Mouse (Mus musculus) thymus, postnatal 0 days (tissue): ENCODE measurements around the gene Cipc. TPM values are rescaled to one million over a fixed set of nuclear protein-coding genes. Genes with fewer than 3 reads are reported as not detected.

Source experiments
- DNase-seq: peaks from one replicate; pipeline ENCODE4 v3.0.0-alpha.2; 2015; ENCODE audit warnings: low spot score
- polyA plus RNA-seq: library from polyadenylated mRNA; unstranded; fragments of >200 nt; fragmentation: Nextera tagmentation; extraction: Ambion mirVana; gene quantifications from 2 replicates; pipeline ENCODE4 v1.2.1, GENCODE M21; 2015

Cipc gene
- 18.8 and 20.1 TPM in 2 replicates for polyA plus RNA-seq

GRCm38 (mm10) chr12:86946862-86947574 is at the start of gene Cipc:
Gene Cipc (plus strand): TSS chr12:86947043.
- DNase-seq: peak; percentile 97

GRCm38 (mm10) chr12:86897769-86898273 is 49.0 kb upstream of the Cipc start:
- DNase-seq: no peak

- no peak for DNase-seq
These were observed 48.4 kb upstream of the Cipc start for GRCm38 (mm10) chr12:86898448-86898847.

GRCm38 (mm10) chr12:86899461-86900179 is 47.2 kb upstream of the Cipc start:
- DNase-seq: no peak

GRCm38 (mm10) chr12:86903828-86904806 is 42.7 kb upstream of the Cipc start:
- DNase-seq: no peak

- DNase-seq: peak; percentile 67
These were observed 41.6 kb upstream of the Cipc start for GRCm38 (mm10) chr12:86905203-86905602.

GRCm38 (mm10) chr12:86905876-86906275 is 41.0 kb upstream of the Cipc start:
- DNase-seq: no peak

GRCm38 (mm10) chr12:86906395-86906794 is 40.4 kb upstream of the Cipc start:
- DNase-seq: peak; percentile 90

- DNase-seq: no peak
These were observed 35.3 kb upstream of the Cipc start for GRCm38 (mm10) chr12:86911482-86911931.

- DNase-seq: no peak
These were observed 34.3 kb upstream of the Cipc start for GRCm38 (mm10) chr12:86912335-86913093.

- DNase-seq: no peak
These were observed 32.5 kb upstream of the Cipc start for GRCm38 (mm10) chr12:86914351-86914750.

GRCm38 (mm10) chr12:86914756-86915155 is 32.1 kb upstream of the Cipc start:
- DNase-seq: no peak

GRCm38 (mm10) chr12:86915617-86916016 is 31.2 kb upstream of the Cipc start:
- no peak for DNase-seq

- DNase-seq: no peak
These were observed 29.9 kb upstream of the Cipc start for GRCm38 (mm10) chr12:86916796-86917573.

GRCm38 (mm10) chr12:86918361-86918967 is 28.4 kb upstream of the Cipc start:
- no peak for DNase-seq

GRCm38 (mm10) chr12:86918983-86919722 is 27.7 kb upstream of the Cipc start:
- DNase-seq: no peak

GRCm38 (mm10) chr12:86923837-86924236 is 23.0 kb upstream of the Cipc start:
- DNase-seq: peak; percentile 78

- DNase-seq: no peak
These were observed 15.7 kb upstream of the Cipc start for GRCm38 (mm10) chr12:86930934-86931729.
